32 mouse cellular contexts compared by ENCODE assay signal in genomic region chr1:60902547-60902946, GRCm38 (mm10). TPM values are rescaled to one million over a fixed set of nuclear protein-coding genes. Genes with fewer than 3 reads are reported as not detected.
A peak's percentile ranks its signal among the peaks of the same experiment; 100 is the strongest.
DNase-seq lines count a peak whose midpoint lies in the region; ATAC-seq and TF ChIP-seq lines count a peak whose summit lies in the region.
"Had no signal": no experiment of that assay in that cellular context is flagged by ENCODE, and none has a peak within 500 bp of the region (broad histone marks: within the 10 kb centered on the region; RNA-seq: fewer than 3 reads in every experiment).

No protein-coding gene starts in this region.

- no peak overlapping the region for H3K4me2 ChIP-seq in forebrain, embryonic 13.5 days
- H3K4me2 ChIP-seq in forebrain, embryonic 11.5 days (ENCODE audit: low read depth, low read length, severe bottlenecking): no peak overlapping the region
- no peak overlapping the region for H3K4me2 ChIP-seq in liver, embryonic 12.5 days
- H3K4me2 ChIP-seq: heart, embryonic 11.5 days; limb, embryonic 15.5 days; liver, embryonic 15.5 days; lung, embryonic 15.5 days; midbrain, embryonic 13.5 days had no signal

- H3K27ac ChIP-seq in forebrain, embryonic 13.5 days: no peak overlapping the region
- H3K27ac ChIP-seq in forebrain, embryonic 11.5 days (ENCODE audit: low read depth, low read length): no peak overlapping the region
- H3K27ac ChIP-seq in layer of hippocampus, adult 2 months: peak overlapping the region; percentile 43
- no peak overlapping the region for H3K27ac ChIP-seq in liver, embryonic 12.5 days
- H3K27ac ChIP-seq: limb, embryonic 15.5 days; liver, embryonic 15.5 days; lung, embryonic 15.5 days; midbrain, embryonic 13.5 days had no signal

- no peak for TF ChIP-seq CTCF in layer of hippocampus, adult 2 months (conservative IDR thresholded peaks at IDR 0.05)

- no peak overlapping the region for H3K9ac ChIP-seq in forebrain, embryonic 13.5 days
- no peak overlapping the region for H3K9ac ChIP-seq in forebrain, embryonic 11.5 days (ENCODE audit: low read length)
- no peak overlapping the region for H3K9ac ChIP-seq in liver, embryonic 12.5 days
- H3K9ac ChIP-seq: limb, embryonic 15.5 days; liver, embryonic 15.5 days; lung, embryonic 15.5 days; midbrain, embryonic 13.5 days had no signal

- peak; percentile 71; the same call in 1 of the 2 replicates for ATAC-seq in forebrain, embryonic 13.5 days
- ATAC-seq in forebrain, embryonic 11.5 days (replicated peaks; ENCODE audit: low FRiP score): no peak
- peak; percentile 33 for ATAC-seq in CD4-positive, CD25-positive, alpha-beta regulatory T cell, adult 4 months
- ATAC-seq in liver, embryonic 12.5 days: no peak
- ATAC-seq: midbrain, embryonic 13.5 days had no signal

- no peaks in the 10 kb centered on the region for H3K27me3 ChIP-seq in forebrain, embryonic 13.5 days
- no peaks in the 10 kb centered on the region for H3K27me3 ChIP-seq in forebrain, embryonic 11.5 days (ENCODE audit: control insufficient read depth, insufficient read depth, low read length)
- no peaks in the 10 kb centered on the region for H3K27me3 ChIP-seq in liver, embryonic 12.5 days (replicated peaks)
- H3K27me3 ChIP-seq: limb, embryonic 15.5 days; liver, embryonic 15.5 days; lung, embryonic 15.5 days; megakaryocyte, embryonic 14.5 days; midbrain, embryonic 13.5 days had no signal

- WGBS in forebrain, embryonic 13.5 days: 42% methylated on average over 6 of the region's 6 CpGs
- 65% methylated on average over 6 of the region's 6 CpGs for WGBS in forebrain, embryonic 11.5 days
- WGBS in liver, embryonic 12.5 days (ENCODE audit: insufficient replicate concordance): 66% methylated on average over 6 of the region's 6 CpGs

- no peak overlapping the region for H3K4me3 ChIP-seq in forebrain, embryonic 13.5 days
- H3K4me3 ChIP-seq in forebrain, embryonic 11.5 days (ENCODE audit: low read depth, low read length): no peak overlapping the region
- no peak overlapping the region for H3K4me3 ChIP-seq in layer of hippocampus, adult 2 months
- H3K4me3 ChIP-seq in liver, embryonic 12.5 days: no peak overlapping the region
- H3K4me3 ChIP-seq: limb, embryonic 15.5 days; liver, embryonic 15.5 days; lung, embryonic 15.5 days; megakaryocyte, embryonic 14.5 days; midbrain, embryonic 13.5 days had no signal

- H3K4me1 ChIP-seq in forebrain, embryonic 13.5 days: peaks cover 9% of the 10 kb centered on the region
- no peaks in the 10 kb centered on the region for H3K4me1 ChIP-seq in forebrain, embryonic 11.5 days (replicated peaks; ENCODE audit: control insufficient read depth, insufficient read depth, low read length)
- H3K4me1 ChIP-seq in liver, embryonic 12.5 days: no peaks in the 10 kb centered on the region
- H3K4me1 ChIP-seq: limb, embryonic 15.5 days; liver, embryonic 15.5 days; lung, embryonic 15.5 days; midbrain, embryonic 13.5 days had no signal

- DNase-seq in forebrain, embryonic 11.5 days (ENCODE audit: low spot score): no peak
- no peak for DNase-seq in layer of hippocampus, adult 2 months (ENCODE audit: low spot score in 2 of 2)
- no peak for DNase-seq in layer of hippocampus, adult 9-11 months
- DNase-seq in induced T-regulatory cell, adult 2 months (ENCODE audit: low read depth): peak; percentile 83
- DNase-seq in thymus, postnatal 0 days (ENCODE audit: low spot score): no peak
- DNase-seq: adrenal gland, postnatal 10 days; cerebellum, adult 8-10 months; gastrocnemius, postnatal 10 days; heart, adult 11 months; kidney, adult 11 months; kidney, postnatal 4 days; left cerebral cortex, postnatal 4 days; lung, postnatal 36 days; right cerebral cortex, postnatal 14 days; spleen, adult 18-20 months; thymus, postnatal 4 days had no signal

- no peaks in the 10 kb centered on the region for H3K9me3 ChIP-seq in forebrain, embryonic 13.5 days (replicated peaks)
- no peaks in the 10 kb centered on the region for H3K9me3 ChIP-seq in forebrain, embryonic 11.5 days (ENCODE audit: control insufficient read depth, low read length)
- H3K9me3 ChIP-seq in liver, embryonic 12.5 days (replicated peaks): no peaks in the 10 kb centered on the region
- H3K9me3 ChIP-seq: limb, embryonic 15.5 days; liver, embryonic 15.5 days; lung, embryonic 15.5 days; midbrain, embryonic 13.5 days had no signal

- H3K36me3 ChIP-seq in forebrain, embryonic 13.5 days (ENCODE audit: poor library complexity, severe bottlenecking): no peaks in the 10 kb centered on the region
- H3K36me3 ChIP-seq in forebrain, embryonic 11.5 days (ENCODE audit: control insufficient read depth, insufficient read depth, low read length): no peaks in the 10 kb centered on the region
- no peaks in the 10 kb centered on the region for H3K36me3 ChIP-seq in liver, embryonic 12.5 days
- H3K36me3 ChIP-seq: limb, embryonic 15.5 days; liver, embryonic 15.5 days; lung, embryonic 15.5 days; midbrain, embryonic 13.5 days had no signal

RNA-seq across cellular contexts. Expression of gene Ctla4, which starts 15.7 kb away (rescaled TPM):
- not detected in 2 replicates for polyA plus RNA-seq in forebrain, embryonic 13.5 days (2015; fragmentation: Nextera tagmentation; extraction: Ambion mirVana)
- polyA plus RNA-seq in forebrain, embryonic 11.5 days (2014; fragmentation: Nextera tagmentation; extraction: Ambion mirVana): not detected in 2 replicates
- not detected for total RNA-seq in layer of hippocampus, adult 2 months (2021)
- 100 to 1,000 TPM; 274 to 291 TPM for polyA plus RNA-seq in CD4-positive, CD25-positive, alpha-beta regulatory T cell, adult 4 months (2017; shearing (Covaris generic))
- 11.3 and 12.9 TPM in 2 replicates for polyA plus RNA-seq in thymus, postnatal 0 days (2015; fragmentation: Nextera tagmentation; extraction: Ambion mirVana)
- not detected in 2 replicates for polyA plus RNA-seq in liver, embryonic 12.5 days (2016; fragmentation: Nextera tagmentation; extraction: Ambion mirVana)
- total RNA-seq: gastrocnemius, postnatal 10 days; layer of hippocampus, postnatal 10 days; left cerebral cortex, adult 8-10 months; left cerebral cortex, postnatal 4 days had no signal
- polyA plus RNA-seq: embryonic facial prominence, embryonic 14.5 days; heart, postnatal 0 days; kidney, embryonic 16.5 days; liver, embryonic 15.5 days; midbrain, embryonic 13.5 days; neural tube, embryonic 14.5 days; stomach, embryonic 14.5 days had no signal

Comparison
In these comparisons a context has a peak if more than half of its experiments do, and no peak if none do; other contexts are left out.
1. ATAC-seq: peak in forebrain, embryonic 13.5 days (single experiment) and CD4-positive, CD25-positive, alpha-beta regulatory T cell, adult 4 months (single experiment); none in forebrain, embryonic 11.5 days (single experiment) and liver, embryonic 12.5 days (single experiment).
2. RNA of gene Ctla4, which starts 15.7 kb away (polyA plus RNA-seq): 274 to 291 TPM in CD4-positive, CD25-positive, alpha-beta regulatory T cell, adult 4 months; 11.3 to 12.9 TPM in thymus, postnatal 0 days, not detected in forebrain, embryonic 13.5 days, not detected in forebrain, embryonic 11.5 days and not detected in liver, embryonic 12.5 days; every median in the first group is over 10 times any median in the second.